Mouse (Mus musculus) megakaryocyte, adult 5-6 weeks (primary cell): ENCODE results near the gene Ccdc182. TPM values are rescaled to one million over a fixed set of nuclear protein-coding genes. Genes with fewer than 3 reads are reported as not detected.

Source experiments
- ATAC-seq: 2 replicates; pipeline ENCODE4 v1.8.0; 2016; ENCODE audit warnings: mild to moderate bottlenecking, inconsistent platforms; ENCODE audit not compliant: poor library complexity, severe bottlenecking
- total RNA-seq, 2 experiments: library from RNA; stranded (forward) in 1 of 2; stranded (reverse) in 1 of 2; fragments of 153-499, 151-499 nt in 1 of 2; fragments of 221-1000, 200-1000 nt in 1 of 2; gene quantifications; 2 replicates each; pipeline versions ENCODE4 v1.2.3 to v1.2.4; 2015 to 2017

The Ccdc182 gene
- total RNA-seq, 2 experiments from 2014 or later = not detected

DNA sequence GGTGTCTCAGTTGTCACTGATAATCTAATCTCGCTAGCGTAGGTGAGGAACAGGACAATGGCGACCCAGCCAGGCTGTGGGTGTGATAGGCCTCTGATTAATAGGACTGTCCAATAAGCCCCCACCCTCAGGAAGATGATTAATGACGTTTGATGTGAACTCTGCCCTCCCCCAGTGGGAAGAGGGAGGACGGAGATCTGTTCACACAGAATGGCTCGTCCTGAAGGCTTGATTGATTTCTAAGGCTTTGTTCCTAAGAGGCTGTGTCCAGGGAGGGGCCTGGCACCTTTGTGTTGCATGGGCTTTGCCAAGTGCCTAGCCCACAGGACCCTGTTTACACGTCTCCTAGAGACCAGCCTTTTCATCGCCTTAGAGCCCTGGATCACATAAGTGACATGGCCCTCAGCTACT lies 13.4 kb upstream of the Ccdc182 start:
- ATAC-seq = no peak

DNA sequence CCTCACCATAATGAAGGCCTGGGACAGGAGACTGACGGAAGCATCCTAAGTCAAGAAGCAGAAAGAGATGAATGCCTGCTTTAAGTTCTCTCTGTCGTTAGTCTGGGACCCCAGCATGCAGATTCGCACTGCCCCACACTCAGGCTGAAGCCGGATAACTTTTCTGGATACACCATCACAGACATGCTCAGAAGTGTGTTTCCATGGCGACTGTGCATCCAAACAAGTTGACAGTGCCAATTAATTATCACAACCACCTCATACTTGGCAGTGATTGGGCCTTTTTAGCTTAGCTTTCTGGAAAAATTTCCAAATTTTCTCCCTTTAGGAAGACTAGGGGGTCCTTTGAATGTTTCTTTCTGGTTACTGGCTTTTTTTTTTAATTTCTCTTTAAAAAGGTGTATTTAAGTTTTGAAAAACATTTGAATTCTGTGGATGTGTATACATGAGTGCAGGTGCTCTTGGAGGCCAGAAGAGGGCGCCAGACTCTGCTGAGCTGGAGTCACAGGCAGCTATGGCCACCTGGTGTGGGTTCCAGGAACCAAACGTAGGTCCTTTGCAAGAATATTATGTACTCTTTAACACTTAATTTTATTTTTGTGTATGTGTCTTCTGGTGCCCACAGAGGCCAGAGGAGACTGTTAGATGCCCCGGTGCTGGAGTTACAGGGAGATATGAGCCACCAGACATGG lies 12.3 kb upstream of the Ccdc182 start:
- ATAC-seq = no peak

GRCm38 (mm10) chr11:88282516-88282915 lies 11.3 kb upstream of the Ccdc182 start:
- no peak for ATAC-seq

- no peak for ATAC-seq
Observed at GRCm38 (mm10) chr11:88286019-88286418, 7.8 kb upstream of the Ccdc182 start.

DNA sequence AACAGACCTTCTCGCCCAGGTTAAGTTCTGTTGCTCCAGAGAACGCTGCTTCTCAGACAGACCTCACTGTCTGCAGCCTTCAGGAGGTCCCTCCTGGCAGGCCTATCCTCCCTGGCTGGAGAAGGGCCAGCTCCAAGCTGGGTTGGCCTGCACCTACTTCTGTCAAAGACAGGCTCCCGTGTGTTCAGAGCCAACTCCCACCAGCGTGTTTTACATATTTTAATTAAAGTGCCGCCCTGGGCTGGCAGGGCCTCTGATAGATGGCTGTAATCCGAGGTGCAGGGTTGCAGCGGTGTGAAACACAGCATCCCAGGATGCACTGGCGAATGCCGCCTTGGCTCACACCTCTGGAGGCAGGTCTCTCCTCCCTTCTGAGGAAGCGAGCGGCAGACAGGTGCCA lies 5.5 kb upstream of the Ccdc182 start:
- no peak for ATAC-seq

- no peak for ATAC-seq
Observed at GRCm38 (mm10) chr11:88288805-88289340, 5.0 kb upstream of the Ccdc182 start.

DNA sequence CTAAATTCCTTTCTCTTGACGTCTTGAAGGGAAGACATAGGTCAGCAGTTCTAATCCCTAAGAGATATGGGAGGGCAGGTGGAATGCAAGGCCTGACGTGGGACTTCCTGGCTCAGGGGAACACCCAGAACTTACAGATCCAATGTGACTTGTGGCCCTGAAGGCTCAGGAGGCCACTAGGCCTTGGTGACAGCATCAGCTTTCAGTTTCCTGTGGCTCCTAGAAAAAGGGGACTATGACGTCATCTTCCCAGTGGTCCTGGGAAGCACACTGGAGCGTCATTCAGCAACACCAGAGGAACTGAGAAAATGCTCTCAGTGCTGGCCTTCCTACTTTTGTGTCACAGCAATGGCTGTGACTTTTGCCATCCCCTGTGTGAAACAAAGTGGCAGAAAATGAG lies 2.6 kb upstream of the Ccdc182 start:
- no peak for ATAC-seq

DNA sequence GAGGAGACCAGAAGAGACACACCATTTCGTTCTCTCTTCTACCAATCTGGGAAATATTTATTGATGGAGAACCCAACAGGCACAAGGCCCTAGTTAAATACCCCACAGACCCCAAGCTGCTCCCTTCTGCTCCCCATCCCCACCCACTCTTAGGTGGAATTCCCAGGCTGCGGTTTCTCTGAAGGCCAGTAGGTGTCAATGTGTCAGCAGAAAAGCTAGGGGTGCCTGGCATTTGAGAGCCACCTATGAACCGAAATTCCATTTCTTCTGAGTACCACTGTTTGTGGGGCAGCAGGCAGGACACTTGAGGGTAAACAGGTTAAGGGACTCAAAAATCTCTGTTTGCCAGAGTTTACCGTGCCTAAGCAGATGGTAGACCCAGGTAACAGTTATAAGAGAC lies 2.2 kb upstream of the Ccdc182 start:
- no peak for ATAC-seq

DNA sequence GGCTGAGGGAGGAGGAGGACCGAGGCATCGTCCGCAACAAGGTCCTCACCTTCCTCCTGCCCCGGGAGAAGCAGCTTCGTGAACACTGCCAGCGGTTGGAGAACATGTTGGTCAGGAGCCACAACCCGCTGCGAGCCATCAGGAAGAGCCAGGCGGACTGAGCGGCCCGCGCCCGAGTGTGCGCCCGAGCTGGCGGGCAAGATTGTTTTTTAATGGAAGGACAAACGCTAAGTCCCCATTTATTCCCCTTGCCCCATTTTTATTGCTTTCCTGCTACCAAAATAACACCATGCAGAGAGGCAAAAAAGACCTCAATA lies 494 bp downstream of the Ccdc182 start:
- no peak for ATAC-seq

DNA sequence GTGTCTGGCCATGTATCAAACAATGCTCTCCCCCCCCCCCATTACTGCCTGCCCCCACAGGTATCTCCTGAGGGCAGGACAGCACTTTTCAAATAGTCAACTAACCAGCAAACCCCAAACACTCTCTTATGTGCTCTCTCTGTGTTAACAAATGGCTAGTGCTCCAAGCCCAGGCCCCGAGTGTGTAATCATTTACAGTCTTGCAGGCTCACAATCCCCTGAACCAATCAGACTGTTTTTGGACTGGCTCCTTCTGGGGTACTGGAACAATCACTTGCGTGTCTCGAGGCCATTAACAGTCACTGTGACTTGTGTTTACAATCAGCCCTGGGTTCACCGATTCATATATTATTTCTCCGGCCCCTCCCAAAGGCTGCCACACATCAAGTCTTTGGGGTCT lies 1.4 kb downstream of the Ccdc182 start:
- no peak for ATAC-seq

- ATAC-seq = no peak
Observed at GRCm38 (mm10) chr11:88297526-88297925, 3.7 kb downstream of the Ccdc182 start.

- ATAC-seq = no peak
Observed at GRCm38 (mm10) chr11:88299345-88299744, 5.5 kb downstream of the Ccdc182 start.

DNA sequence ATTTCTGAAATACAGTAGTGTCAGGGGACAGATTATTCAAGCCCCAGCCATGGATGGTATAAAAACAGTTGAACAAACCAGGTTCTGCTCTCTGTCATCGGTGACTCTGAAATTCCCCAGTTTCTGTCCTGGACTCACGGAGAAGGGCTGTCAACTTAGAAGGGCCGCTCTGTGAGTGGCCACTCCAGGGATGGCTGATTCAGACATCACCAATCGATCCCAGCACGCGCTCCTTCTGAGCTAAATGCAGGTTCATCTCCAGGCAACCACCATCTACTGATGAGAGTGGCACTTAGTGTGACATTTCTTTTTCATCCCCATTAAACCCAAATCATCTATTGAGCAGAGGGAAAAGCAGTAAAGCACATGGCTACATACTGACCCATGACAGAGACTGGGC lies 7.8 kb downstream of the Ccdc182 start:
- no peak for ATAC-seq

DNA sequence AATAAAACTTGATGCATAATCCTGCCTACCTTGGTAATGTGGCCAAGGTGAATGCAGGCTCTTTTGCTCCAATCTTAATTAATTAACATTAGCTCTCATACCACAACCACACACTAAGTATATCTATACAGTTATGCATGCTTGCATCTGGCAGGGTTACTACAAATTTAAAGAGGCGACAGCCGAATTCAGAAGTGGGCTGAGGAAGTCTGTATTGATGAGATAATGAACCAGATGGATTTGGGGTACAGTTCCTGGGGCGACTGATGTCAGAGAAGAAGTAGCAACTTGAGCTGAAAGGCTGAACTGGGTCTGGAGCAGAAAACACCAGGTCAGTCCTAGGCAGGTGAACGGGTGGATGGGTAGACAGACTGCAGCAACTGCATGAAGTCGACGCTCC lies 11.9 kb downstream of the Ccdc182 start:
- no peak for ATAC-seq

DNA sequence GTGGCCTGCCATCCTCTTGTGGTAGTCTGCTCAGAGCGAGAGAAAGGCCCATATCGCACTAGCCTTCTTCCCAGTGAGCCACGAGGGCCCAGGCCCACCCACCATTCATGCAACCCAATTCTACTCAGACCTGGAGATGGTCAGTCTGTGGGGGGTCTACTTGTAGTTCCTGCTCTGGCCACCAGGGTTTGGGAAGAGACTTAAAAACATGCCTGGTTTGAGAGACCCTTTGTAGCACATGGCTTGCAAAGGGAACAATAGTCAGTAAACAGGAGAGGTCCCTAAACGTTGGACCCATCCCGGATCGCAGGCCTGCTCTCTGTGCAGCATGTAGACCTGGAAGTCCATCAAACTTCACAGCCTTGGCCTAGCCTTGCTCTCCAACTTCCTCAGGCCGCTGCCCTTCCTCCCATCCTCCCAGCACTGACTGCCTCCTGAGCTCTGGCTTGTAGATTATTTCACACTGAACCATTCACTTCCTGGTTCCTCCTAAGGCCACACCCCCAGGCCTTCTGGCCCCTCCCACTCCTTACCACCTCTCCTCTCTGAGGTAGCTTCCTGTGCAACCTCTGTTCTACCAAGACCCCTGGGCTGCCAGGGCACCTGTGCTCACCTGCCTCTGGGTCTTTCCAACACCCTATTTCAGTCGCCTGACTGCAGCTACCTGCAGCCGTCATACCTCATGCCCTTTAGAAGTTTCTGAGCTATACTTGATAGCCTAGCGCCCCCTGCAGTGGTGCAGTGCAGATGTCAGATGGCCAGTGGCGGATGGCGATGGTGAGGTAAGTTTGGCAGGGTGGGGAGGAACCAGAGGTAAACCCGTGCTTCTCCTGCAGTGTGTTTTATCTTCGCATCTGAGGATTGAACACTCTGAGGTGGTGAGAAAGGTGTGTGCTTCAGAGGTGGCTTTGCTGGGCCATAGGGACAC lies 14.0 kb downstream of the Ccdc182 start:
- no peak for ATAC-seq

- ATAC-seq = no peak
Observed at GRCm38 (mm10) chr11:88309059-88309700, 15.3 kb downstream of the Ccdc182 start.

GRCm38 (mm10) chr11:88310773-88311172 lies 16.9 kb downstream of the Ccdc182 start:
- ATAC-seq = no peak

DNA sequence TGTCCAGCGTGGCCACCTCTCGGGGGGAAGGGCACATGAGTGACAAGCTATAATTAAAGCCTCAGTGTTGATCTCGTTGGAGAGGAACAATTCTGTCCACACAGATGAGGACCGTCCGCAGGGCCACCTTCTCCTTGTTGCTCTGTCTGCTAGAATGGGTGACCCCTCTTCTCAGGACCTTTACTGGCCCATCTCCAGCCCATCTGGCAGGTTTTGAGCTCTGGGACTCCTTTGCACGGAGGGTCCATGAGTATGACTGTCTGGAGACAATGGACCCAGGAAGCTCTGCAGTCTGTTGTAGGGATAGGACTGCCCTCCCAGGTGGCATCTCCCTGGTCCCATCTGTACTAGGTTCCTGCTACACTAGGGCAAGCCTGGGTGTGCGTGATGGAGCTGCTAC lies 17.7 kb downstream of the Ccdc182 start:
- ATAC-seq = no peak

GRCm38 (mm10) chr11:88313512-88313911 lies 19.7 kb downstream of the Ccdc182 start:
- no peak for ATAC-seq

GRCm38 (mm10) chr11:88314471-88314870 lies 20.6 kb downstream of the Ccdc182 start:
- no peak for ATAC-seq

DNA sequence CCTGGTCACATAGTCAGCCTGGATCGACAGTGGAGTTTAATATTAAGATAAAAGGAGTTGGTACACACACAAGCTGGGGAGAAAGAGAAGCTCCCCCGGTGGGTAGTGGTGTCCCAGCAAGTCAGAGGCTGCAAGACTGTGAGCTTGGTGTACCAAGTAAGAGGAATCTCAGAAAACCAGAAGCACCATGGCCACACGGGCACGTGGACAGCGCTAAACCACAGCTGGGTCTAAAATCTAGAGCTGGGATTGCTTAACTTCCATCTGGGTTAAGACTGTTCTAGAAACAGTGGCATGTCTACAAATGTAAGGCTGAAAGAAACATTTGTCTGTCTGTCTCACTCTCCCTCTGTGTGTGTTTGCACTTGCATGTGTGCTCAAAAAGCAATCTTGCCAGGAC lies 21.5 kb downstream of the Ccdc182 start:
- no peak for ATAC-seq

GRCm38 (mm10) chr11:88318850-88319249 lies 25.0 kb downstream of the Ccdc182 start:
- ATAC-seq = no peak
